Mouse (Mus musculus) neural tube, embryonic 12.5 days (tissue): ENCODE measurements around the gene Pigb. TPM values are rescaled to one million over a fixed set of nuclear protein-coding genes. Genes with fewer than 3 reads are reported as not detected.
A peak's percentile ranks its signal among the peaks of the same experiment; 100 is the strongest.

Source experiments
- ATAC-seq: fragments of 200-750 bp; cut with Nextera tagmentation; 2 replicates; pipeline ENCODE4 v1.8.0; 2017; ENCODE audit warnings: low read depth, mild to moderate bottlenecking, moderate TSS enrichment, moderate library complexity; ENCODE audit not compliant: low FRiP score
- H3K27ac ChIP-seq: fragments of 300-500 bp; sonication (generic); 2 replicates; pipeline ENCODE4 v1.5.1; 2016
- H3K27me3 ChIP-seq: fragments of 300-500 bp; sonication (generic); replicated peaks from 2 replicates; pipeline ENCODE4 v1.6.1; 2016; ENCODE audit warnings: mild to moderate bottlenecking
- H3K36me3 ChIP-seq: fragments of 300-500 bp; sonication (generic); 2 replicates; pipeline ENCODE4 v1.6.1; 2016; ENCODE audit warnings: mild to moderate bottlenecking
- H3K4me1 ChIP-seq: fragments of 300-500 bp; sonication (generic); 2 replicates; pipeline ENCODE4 v1.6.1; 2016
- H3K4me2 ChIP-seq: fragments of 300-500 bp; sonication (generic); replicated peaks from 2 replicates; pipeline ENCODE4 v1.6.1; 2016; ENCODE audit warnings: mild to moderate bottlenecking
- H3K4me3 ChIP-seq: fragments of 300-500 bp; sonication (generic); 2 replicates; pipeline ENCODE4 v1.5.1; 2016
- H3K9ac ChIP-seq: fragments of 300-500 bp; sonication (generic); 2 replicates; pipeline ENCODE4 v1.6.1; 2016; ENCODE audit warnings: mild to moderate bottlenecking
- H3K9me3 ChIP-seq: fragments of 300-500 bp; sonication (generic); 2 replicates; pipeline ENCODE4 v1.6.1; 2016; ENCODE audit warnings: mild to moderate bottlenecking
- WGBS: fragments of 180-500 bp; shearing (Covaris S2); methylation state at CpG from one replicate; pipeline ENCODE4 v1.1.7; 2016; 5-methylcytosine and 5-hydroxymethylcytosine counted together
- polyA plus RNA-seq: library from polyadenylated mRNA; unstranded; fragments of >200 nt; fragmentation: Nextera tagmentation; extraction: Ambion mirVana; gene quantifications from 2 replicates; pipeline ENCODE4 v1.2.1, GENCODE M21; 2016

Pigb gene
- polyA plus RNA-seq, 1 experiment from 2014 or later = 13.1 TPM

GRCm38 (mm10) chr9:73044146-73045079 is 4.2 kb upstream of the Pigb start, which contains the start of gene Rab27a:
Gene Rab27a (plus strand): TSS chr9:73044854.
- H3K4me3 ChIP-seq = peak within 1 kb of the TSS; percentile 38
- H3K36me3 ChIP-seq = no peaks in the 10 kb centered on the region
- WGBS = 1% methylated on average over 41 of the region's 41 CpGs
- peak within 1 kb of the TSS; percentile 60 for H3K9ac ChIP-seq
- no peak within 1 kb of the TSS for H3K27ac ChIP-seq
- peak; percentile 42 for ATAC-seq
- peak within 1 kb of the TSS; percentile 80 for H3K4me2 ChIP-seq
- no peaks in the 10 kb centered on the region for H3K9me3 ChIP-seq
- H3K4me1 ChIP-seq = peaks cover 18% of the 10 kb centered on the region
- 0 out of 2 replicates have a peak, but pooled peaks cover 3% of the 10 kb centered on the region for H3K27me3 ChIP-seq

- Histone ChIP-seq H3K4me2 (peak overlapping the region; percentile 72), H3K4me1 (peaks cover 14% of the 10 kb centered on the region), H3K27me3 (no peaks in the 10 kb centered on the region), H3K36me3 (peaks cover 2% of the 10 kb centered on the region; the same call in 1 of the 2 replicates), H3K9ac (peak overlapping the region; percentile 74), H3K27ac (no peak overlapping the region), H3K9me3 (no peaks in the 10 kb centered on the region), H3K4me3 (peak overlapping the region; percentile 79)
- ATAC-seq = peak; percentile 90
- WGBS = under 1% methylated on average over 49 of the region's 49 CpGs
Observed at GRCm38 (mm10) chr9:73039222-73039945, 794 bp downstream of the Pigb start.

GRCm38 (mm10) chr9:73033406-73033805 is 6.8 kb downstream of the Pigb start:
- Histone ChIP-seq H3K27me3 (no peaks in the 10 kb centered on the region), H3K27ac (no peak overlapping the region), H3K4me2 (no peak overlapping the region), H3K9ac (no peak overlapping the region), H3K4me3 (no peak overlapping the region), H3K4me1 (no peaks in the 10 kb centered on the region), H3K36me3 (peaks cover 35% of the 10 kb centered on the region), H3K9me3 (no peaks in the 10 kb centered on the region)
- 98% methylated on average over 1 of the region's 1 CpGs for WGBS
- ATAC-seq = no peak

GRCm38 (mm10) chr9:73031421-73031820 is 8.8 kb downstream of the Pigb start:
- no peak overlapping the region for H3K4me2 ChIP-seq
- H3K27ac ChIP-seq = no peak overlapping the region
- no peaks in the 10 kb centered on the region for H3K9me3 ChIP-seq
- WGBS = 76% methylated on average over 4 of the region's 4 CpGs
- no peak for ATAC-seq
- peaks cover 35% of the 10 kb centered on the region for H3K36me3 ChIP-seq
- no peak overlapping the region for H3K9ac ChIP-seq
- 0 out of 2 replicates have a peak, but pooled peaks cover 1% of the 10 kb centered on the region for H3K4me1 ChIP-seq
- no peak overlapping the region for H3K4me3 ChIP-seq
- H3K27me3 ChIP-seq = no peaks in the 10 kb centered on the region

DNA sequence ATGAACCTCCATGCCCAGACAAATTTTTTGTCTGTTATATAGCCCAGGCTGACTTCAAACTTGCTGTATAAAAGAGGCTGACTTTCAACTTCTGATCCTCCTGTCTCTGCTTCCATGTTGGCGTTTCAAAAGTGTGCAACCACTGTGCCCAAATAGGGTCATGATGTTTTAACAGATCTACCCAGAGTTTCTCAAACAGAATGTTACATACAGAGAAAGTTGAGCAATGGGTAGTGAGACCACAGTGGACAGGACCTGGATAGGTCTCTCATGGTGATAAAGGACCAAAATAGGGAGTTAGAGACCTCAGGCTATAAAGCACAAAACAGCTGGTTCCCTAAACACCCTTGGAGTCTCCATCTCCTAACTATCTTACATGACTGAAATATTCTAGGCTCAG is 9.7 kb downstream of the Pigb start:
- WGBS = 87% methylated on average over 1 of the region's 1 CpGs

GRCm38 (mm10) chr9:73025818-73026636 is 14.2 kb downstream of the Pigb start:
- peaks cover 8% of the 10 kb centered on the region for H3K4me1 ChIP-seq
- WGBS = 23% methylated on average over 17 of the region's 17 CpGs
- H3K4me2 ChIP-seq = peak overlapping the region; percentile 37
- no peak overlapping the region for H3K9ac ChIP-seq
- ATAC-seq = 0 out of 2 replicates have a peak, but pooled peaks have one; percentile 29
- H3K36me3 ChIP-seq = peaks cover 19% of the 10 kb centered on the region
- H3K4me3 ChIP-seq = no peak overlapping the region
- H3K27me3 ChIP-seq = no peaks in the 10 kb centered on the region
- no peak overlapping the region for H3K27ac ChIP-seq
- no peaks in the 10 kb centered on the region for H3K9me3 ChIP-seq

More for the DNA sequence above, 9.7 kb downstream of the Pigb start:
- peaks cover 32% of the 10 kb centered on the region for H3K36me3 ChIP-seq
- H3K4me2 ChIP-seq = no peak overlapping the region
- peaks cover 8% of the 10 kb centered on the region for H3K4me1 ChIP-seq
- no peak overlapping the region for H3K27ac ChIP-seq
- no peaks in the 10 kb centered on the region for H3K9me3 ChIP-seq
- no peak overlapping the region for H3K4me3 ChIP-seq
- no peaks in the 10 kb centered on the region for H3K27me3 ChIP-seq
- no peak for ATAC-seq
- no peak overlapping the region for H3K9ac ChIP-seq

GRCm38 (mm10) chr9:73020566-73021097 is 19.5 kb downstream of the Pigb start:
- no peak overlapping the region for H3K27ac ChIP-seq
- WGBS = 93% methylated on average over 5 of the region's 5 CpGs
- no peak overlapping the region for H3K4me2 ChIP-seq
- no peaks in the 10 kb centered on the region for H3K9me3 ChIP-seq
- no peaks in the 10 kb centered on the region for H3K4me1 ChIP-seq
- no peak overlapping the region for H3K9ac ChIP-seq
- H3K4me3 ChIP-seq = no peak overlapping the region
- peaks cover 52% of the 10 kb centered on the region for H3K36me3 ChIP-seq
- ATAC-seq = no peak
- H3K27me3 ChIP-seq = no peaks in the 10 kb centered on the region

GRCm38 (mm10) chr9:73019841-73020240 is 20.3 kb downstream of the Pigb start:
- ATAC-seq = no peak
- Histone ChIP-seq H3K9ac (no peak overlapping the region), H3K27ac (no peak overlapping the region), H3K27me3 (no peaks in the 10 kb centered on the region), H3K4me3 (no peak overlapping the region), H3K9me3 (no peaks in the 10 kb centered on the region), H3K36me3 (peaks cover 59% of the 10 kb centered on the region), H3K4me1 (no peaks in the 10 kb centered on the region), H3K4me2 (no peak overlapping the region)
- 93% methylated on average over 10 of the region's 10 CpGs for WGBS

- Histone ChIP-seq H3K27me3 (no peaks in the 10 kb centered on the region), H3K36me3 (peaks cover 70% of the 10 kb centered on the region), H3K9me3 (no peaks in the 10 kb centered on the region), H3K4me1 (no peaks in the 10 kb centered on the region), H3K27ac (no peak overlapping the region), H3K4me2 (no peak overlapping the region), H3K9ac (no peak overlapping the region), H3K4me3 (no peak overlapping the region)
- ATAC-seq = no peak
- 90% methylated on average over 13 of the region's 13 CpGs for WGBS
Observed at GRCm38 (mm10) chr9:73014724-73015123, 25.5 kb downstream of the Pigb start.

DNA sequence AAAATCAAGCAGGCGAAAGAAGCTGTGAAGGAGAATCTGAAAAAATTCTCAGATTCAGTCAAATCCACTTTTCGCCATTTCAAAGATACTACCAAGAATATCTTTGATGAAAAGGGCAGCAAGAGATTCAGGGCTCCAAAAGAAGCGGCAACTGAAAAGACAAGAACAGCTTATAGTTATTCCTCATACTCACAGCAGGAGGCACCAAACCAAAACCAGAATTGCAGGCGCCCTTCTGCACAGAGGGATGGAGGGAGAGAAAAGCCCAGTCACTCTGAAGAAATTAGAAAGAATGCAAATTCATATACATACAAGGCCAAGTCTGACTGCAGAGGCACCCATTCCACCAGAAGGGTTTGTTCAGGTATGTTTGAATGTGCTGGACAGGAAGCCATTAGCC is 27.5 kb downstream of the Pigb start:
- 91% methylated on average over 4 of the region's 4 CpGs for WGBS
- Histone ChIP-seq H3K27ac (no peak overlapping the region), H3K9me3 (no peaks in the 10 kb centered on the region), H3K4me2 (no peak overlapping the region), H3K9ac (no peak overlapping the region), H3K4me3 (no peak overlapping the region), H3K36me3 (peaks cover 56% of the 10 kb centered on the region), H3K4me1 (no peaks in the 10 kb centered on the region), H3K27me3 (no peaks in the 10 kb centered on the region)
- no peak for ATAC-seq

- ATAC-seq = no peak
- Histone ChIP-seq H3K27ac (no peak overlapping the region), H3K9me3 (no peaks in the 10 kb centered on the region), H3K4me3 (no peak overlapping the region), H3K4me2 (no peak overlapping the region), H3K27me3 (no peaks in the 10 kb centered on the region), H3K4me1 (no peaks in the 10 kb centered on the region), H3K36me3 (peaks cover 40% of the 10 kb centered on the region), H3K9ac (no peak overlapping the region)
- 77% methylated on average over 3 of the region's 3 CpGs for WGBS
Observed at GRCm38 (mm10) chr9:73008384-73008783, 31.8 kb downstream of the Pigb start.
